Mouse (Mus musculus) natural killer cell, adult 2 months (primary cell): ENCODE data around the gene Sms.

Source experiments
- DNase-seq, 2 experiments: peaks; one replicate each; pipeline ENCODE4 v3.0.0; 2022; ENCODE audit warnings: low spot score in 2 of 2

Sms gene

DNA sequence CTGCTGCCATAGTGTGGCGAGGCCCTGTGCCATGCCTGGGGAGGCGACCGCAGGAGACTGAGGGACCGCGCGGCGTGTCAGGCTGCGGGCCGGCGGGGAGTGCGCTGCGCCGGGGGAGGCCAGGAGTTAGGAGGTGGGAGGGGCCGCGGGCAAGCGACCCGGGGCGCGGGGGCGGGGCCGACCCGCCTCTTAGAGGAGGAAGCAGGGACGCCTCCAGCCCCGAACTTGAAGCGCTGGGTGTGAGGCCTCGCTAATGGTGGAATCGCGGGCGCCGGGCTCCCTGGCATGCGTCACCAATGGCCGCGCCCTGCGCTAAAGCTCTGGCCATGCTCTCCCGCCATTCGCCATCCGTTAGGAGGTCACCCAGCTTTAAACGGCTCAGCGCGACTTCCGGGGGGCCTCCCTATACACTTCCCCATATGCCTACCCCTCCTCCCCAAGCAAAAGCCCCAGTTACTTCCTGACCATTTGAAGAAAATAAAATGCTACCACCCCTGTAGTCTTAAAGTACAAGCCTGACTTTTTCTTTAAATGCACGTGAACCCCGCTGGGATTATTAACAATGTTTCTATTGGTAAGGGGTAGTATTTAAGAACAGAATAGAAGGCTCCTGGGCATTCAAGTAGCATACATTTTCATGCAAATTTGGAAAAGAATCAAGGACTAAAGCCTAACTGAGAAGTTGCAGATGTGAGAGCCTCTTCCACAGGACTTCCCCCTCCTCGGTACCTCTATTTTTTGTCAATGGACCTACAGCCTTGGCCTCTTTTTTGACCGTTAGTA, at the start of gene Sms:
Gene Sms, minus strand, starts transcription at position 344 of the 783 bp plus-strand sequence.
- peak; percentile 59 to 60 for DNase-seq

DNA sequence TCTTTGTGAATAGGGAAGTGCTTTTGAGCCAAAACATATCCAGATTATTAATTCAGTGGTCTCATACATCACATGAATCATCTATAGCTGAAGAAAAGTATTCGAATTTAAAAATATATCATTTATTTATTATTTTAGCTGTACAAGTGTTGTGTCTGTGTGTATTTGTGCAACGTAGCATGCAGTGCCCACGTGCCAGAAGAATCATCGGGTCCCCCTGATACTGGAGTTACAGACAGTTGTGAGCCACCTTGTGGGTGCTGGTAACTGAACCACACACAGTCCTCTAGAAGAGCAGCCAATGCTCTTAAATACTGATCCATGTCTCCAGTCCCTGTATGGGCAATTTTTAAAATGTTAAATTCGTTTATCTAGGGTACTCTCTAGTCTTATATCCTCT, 14.3 kb upstream of the Sms start:
- DNase-seq = no peak

DNA sequence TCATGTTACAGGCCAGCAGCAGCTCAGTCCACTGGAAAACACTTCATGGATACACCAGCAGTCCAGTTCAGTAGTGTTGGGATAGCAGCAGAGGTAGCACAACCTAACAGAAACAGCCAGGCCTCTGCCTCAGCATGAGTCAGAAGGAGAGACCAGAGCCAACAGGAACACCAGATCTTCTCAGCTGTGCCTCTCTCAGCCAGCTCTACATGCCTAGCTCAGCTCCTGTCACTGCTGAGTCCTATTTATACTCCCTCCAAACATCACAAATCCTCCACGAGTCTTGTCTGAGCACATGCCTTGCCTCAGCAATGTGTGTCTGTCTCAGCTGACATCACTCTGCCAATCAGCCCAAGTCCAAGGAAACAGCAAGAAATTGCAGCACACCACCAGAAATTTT, 12.4 kb upstream of the Sms start:
- no peak for DNase-seq

DNA sequence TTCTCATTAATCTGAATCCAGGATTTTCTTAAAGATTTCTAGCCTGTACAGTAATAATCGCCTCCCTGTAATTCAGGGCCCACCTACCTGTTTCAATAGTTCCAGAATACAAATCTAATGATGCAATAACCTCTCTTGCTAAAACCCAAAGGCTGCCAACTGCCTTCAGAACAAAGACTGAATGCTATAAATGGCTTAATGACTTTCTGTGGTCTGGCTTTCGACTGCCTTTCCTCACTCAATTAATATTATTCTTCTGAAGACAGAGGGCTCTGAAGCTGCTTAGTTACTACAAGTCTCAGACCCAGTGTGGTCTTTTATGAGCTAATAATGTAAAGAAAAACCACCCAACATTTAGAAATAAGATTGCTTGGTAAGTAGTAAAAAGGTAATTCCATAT, 9.8 kb upstream of the Sms start:
- DNase-seq = no peak

DNA sequence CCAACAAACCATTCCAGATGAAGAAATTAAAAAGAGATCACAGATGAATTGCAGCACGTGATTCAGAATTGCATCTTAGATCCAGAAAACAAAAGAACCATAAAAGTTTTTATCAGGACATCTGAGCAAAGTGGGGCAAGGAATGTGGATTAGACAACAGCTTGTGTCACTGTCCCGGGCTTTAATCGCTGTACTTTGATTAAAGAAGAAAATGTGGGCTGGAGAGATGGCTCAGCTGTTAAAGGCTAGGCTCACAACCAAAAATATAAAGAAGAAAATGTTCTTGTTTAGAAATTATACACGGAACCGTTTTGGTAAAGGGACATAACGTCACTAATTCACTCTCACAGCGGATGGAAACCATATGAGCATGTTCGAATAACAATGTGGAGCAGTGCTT, 7.9 kb upstream of the Sms start:
- no peak for DNase-seq

DNA sequence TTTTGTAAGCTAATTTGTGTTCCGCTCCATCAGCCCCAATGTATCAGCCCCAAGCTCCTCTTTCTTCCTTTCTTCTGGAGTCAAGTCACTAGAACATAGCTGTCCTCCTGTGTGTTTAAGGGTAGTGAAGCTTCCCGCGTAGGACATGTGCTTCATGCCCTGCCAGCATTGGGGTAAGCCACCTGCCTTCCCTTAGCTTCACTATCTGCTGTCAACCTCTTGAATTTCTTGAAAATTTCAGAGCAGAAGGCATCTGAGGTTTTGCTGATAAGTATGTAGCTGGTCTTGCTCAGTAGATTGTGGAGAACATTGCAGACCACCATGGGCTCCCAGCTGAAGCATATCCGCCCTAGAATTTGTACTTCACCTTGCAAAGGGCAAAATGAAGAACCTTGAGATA, 1.1 kb upstream of the Sms start:
- DNase-seq = no peak

DNA sequence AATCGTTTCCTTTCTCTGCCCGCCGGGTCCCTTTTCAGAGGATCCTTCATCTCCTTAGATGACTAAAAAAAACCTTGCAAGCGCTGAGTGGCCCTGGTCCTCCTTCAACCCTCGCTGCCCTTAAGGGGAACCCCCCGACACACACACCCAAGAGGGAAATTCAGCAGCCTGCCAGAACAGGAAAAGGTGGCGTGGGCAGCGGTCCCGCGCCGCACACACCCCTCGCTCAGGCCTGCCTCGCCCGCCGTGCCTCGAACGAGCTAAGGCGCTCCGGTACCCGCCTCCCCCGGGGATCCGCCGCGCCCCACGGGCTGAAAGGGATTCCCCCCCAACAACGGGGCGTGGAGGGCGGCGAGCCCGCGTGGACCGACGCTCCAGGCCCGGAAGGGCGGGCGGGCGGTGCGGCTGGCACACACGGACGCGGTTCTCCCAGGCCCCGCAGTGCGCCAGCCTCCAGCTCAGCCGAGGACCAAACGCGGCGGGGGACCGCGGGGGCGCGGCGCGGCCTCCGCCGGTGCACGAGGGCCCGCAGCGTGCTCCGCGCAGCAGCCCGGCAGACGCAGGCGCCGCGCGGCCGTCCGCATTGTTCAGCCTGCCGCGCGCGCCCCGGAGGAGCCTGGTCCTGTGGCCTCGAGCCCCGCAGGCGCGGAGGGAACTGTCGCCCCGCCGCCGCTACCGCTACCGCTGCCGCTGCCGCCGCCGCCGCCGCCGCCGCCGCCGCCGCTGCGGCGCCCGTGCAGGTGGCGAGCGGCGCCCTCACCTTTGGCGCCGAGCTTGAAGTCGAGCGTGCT, 747 bp downstream of the Sms start:
- peak; percentile 57 to 62 for DNase-seq

DNA sequence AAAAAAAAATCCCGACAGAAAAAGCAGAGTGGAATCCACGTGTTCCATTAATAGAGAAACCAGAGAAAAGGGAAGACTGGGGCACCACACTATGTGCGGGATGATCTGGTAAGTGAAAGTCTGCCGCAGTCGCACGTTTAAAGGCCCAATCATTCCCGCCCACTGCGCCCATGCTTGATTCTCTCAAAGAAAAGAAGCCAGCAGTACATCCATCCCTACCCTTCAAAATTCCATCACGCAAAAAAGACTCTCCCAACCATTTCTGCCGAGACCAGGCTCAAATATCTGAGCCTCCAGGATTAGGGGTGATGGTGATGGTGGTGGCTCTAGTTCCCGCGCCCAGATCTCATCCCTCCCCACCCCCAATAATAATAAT, 1.3 kb downstream of the Sms start:
- no peak for DNase-seq

DNA sequence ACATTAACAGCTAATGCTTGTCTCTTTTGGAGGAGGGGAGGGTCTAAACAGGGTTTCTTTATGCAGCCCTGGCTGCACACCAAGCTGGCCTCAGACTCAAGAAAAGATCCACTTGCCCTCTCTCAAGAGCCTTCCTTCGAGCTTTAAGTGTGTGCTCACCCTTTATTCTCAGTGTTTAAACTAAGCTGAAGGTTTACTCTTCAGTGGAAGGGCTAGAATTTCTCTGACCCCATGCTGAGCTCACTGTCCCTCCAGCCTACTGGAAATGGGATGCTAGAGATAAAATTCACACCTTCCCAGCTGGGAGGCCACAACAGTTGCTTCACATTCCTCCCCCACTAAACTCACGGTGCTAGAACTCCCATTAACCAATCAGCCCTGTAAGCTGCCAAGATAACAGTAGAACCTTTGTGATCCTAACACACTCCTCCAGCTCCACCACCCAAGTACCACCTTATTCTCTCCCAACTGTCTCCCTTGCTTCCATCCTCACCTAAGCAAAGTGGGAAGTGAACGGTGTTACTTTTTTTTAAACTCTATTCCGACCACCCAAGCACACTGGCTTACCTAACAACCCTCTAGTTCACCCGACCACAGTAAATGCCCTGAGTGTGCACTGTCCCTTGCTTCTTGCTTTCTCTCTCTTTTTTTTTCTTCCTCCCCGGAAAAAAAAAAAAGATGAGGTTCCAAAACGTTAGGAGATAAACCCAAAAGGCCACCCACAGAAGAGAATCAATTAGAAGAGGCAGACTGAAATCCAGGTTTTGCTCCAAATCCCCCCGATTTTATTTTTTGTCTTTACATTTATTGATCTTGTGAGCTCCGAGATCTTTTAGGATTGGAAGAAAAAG, 2.0 kb downstream of the Sms start:
- no peak for DNase-seq

DNA sequence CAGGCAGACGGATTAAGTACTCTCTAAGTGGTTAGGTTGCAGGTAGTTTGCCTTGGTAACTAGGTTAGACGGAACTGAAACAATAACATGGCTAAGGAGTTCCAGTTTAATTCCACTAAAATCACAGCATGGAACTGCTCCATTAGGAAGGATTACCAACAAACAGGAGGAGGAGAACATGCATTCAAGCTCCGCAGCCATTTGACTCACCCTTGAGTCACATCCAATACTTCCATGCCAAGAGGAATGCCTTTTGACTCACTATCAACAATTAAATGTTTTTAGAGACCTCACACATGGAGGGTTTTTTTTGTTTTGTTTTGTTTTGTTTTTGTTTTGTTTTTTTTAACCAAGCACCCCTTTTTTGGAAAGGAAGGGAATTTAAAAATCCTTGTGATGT, 3.3 kb downstream of the Sms start:
- no peak for DNase-seq

DNA sequence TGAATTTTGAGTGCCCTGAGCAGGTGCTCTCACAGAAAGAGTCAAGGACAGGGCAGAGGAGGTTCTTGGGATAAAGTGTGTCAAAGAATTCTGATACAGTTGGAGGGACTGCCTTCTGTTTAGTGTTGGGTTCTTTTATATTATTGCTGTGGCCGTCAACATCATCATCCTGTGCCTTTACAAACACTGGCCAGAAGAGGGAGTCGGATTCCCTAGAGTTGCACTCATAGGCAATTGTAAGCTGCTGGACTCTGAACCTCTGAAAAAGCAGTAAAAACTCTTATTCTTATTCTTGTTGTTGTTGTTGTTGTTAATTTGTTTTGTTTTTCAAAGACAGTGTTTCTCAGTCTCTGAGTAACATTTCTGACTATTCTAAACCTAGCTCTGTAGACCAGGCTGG, 5.3 kb downstream of the Sms start:
- peak in 1 of 2 experiments; percentile 21 for DNase-seq

DNA sequence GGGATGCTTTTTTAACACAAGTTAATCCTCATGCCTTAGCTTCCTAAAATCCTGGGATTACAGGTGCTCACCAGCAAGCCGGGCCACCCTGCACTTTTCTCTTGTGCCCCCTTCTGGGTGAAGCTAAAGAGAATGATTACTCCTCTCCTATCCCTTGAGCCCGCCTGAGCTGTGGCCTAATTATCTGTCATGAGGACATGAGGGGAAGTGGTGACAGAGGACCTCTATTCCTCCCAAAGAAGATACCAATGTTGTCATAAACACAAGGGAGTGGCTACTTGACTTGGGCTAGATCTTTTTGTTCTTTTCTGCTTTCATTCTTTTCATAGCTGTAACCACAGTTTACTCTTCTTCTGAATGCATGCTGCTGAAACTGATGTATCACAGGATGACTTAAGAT, 9.2 kb downstream of the Sms start:
- DNase-seq = no peak

DNA sequence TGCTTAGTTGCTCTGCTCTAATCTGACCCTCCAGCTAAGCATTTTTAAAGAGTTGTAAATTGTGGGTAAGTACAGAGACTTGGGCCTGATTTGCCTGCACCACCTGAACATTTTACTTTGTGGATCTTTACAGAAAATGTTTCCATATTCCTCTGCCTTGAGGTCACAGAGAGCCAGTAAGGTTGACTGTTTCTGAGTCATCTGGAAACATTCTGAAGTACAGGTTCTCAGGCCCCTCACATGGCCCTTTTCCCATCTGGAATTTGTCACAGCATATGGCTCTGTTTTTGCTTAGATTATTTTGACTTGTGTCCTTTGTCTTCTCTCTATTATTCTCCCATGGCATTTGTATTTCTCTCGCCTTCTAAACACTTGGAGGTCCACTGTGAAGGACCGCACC, 10.2 kb downstream of the Sms start:
- no peak for DNase-seq

DNA sequence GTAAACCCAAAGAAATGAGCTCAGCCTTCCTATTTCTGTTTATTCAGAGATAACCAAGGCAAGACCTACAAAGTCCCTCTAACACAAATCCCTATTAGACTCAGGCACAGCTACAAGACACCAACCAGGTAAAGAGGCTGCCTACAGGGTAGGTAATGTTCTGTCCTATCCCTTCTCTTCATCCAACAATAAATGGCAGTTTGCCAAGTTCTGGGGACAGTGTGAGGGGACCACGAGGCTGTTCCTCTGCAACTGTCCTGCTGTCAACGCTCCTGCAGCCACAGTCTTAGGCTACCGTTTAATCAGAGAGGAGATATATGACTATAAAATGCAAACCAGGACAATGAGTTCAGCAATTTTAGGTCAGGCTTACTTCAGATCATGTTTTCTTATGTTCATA, 14.8 kb downstream of the Sms start:
- DNase-seq = no peak

DNA sequence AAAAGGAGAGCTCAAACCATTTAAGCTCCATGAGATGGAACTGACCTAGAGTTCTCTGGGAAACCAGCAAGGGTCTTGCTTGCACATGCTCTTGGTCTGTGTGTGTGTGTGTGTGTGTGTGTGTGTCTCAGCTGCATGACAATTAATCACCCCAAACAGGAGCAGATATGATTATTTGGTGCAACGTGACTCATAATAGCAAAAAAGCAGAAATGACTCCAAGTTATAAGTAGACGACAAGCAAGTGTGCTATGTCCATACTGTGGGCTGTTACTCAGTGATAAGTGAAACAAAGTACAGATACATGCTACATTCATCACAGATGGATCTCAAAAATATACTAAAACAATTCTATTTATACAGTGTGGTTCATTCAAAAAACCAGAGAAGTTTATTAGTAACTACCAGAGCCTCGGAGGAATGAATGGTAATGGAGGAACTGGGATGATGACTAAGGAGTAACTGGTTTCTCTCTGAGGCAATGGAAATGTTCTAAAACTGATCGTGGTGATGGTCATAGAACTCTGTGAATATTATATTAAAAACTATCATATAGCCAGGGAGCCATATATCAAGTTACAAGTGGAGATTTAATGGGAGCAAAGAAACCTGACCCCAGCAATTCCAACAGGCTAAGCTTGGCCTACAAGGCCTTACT, 15.8 kb downstream of the Sms start:
- DNase-seq = no peak

DNA sequence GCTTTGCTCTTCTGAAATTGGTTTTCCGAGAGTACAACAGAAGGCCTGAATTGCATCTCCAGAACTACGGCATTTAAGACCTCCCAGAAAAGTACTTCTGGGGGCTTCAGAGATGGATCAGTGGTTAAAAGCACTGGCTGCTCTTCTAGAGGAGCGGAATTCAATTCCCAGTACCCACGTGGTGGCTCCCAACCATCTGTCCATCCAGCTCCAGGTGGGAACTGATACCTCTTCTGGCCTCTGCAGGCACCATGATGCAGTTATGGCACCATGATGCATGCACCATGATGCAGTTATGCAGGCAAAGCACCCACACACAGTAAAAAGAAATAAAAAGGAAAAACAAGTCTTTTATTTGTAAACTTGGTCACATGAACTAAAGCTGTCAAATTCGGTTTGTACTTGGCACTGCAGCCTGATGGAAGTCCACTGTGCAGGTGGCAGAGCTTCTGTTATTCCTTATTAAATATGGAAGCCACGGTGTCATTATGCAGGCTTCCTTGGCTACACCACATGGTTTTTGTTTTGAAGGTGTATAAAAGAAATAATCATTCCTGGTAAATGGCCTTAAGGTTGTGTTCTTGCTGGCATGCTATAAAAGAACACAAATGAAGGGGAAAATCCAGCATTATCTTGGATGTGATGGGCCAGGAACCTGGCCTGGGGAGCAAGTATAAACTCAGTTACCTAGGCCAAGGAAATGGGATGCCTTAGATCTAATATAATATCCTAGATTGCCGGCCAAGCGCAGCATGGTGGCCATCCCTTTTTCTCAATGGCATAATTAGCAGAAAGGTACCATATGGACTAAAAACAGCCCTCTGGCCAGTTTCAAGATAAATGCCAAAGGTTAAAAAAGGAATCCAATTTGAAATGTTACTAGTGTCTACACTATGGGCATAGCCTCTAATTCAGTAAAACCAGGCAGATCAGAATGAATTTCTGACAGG, 20.1 kb downstream of the Sms start:
- DNase-seq = no peak

DNA sequence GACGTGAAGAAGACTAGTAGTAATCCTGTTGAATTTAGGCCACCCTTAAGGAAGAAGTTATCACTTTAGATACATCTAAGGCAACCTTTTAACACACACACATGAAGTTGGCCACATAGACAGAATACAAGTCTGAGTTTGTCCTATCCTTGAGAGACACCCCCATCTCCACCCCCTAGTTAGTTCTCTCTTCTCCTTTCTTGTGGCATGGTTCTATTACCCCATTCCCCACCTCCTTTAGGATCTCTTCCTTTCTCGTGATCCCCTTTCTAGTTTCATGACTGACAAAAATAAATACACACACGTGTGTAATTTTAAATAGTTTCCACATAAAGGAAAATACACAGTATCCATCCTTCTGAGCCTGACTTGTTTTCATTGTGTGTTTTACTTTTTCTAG, 23.3 kb downstream of the Sms start:
- no peak for DNase-seq

DNA sequence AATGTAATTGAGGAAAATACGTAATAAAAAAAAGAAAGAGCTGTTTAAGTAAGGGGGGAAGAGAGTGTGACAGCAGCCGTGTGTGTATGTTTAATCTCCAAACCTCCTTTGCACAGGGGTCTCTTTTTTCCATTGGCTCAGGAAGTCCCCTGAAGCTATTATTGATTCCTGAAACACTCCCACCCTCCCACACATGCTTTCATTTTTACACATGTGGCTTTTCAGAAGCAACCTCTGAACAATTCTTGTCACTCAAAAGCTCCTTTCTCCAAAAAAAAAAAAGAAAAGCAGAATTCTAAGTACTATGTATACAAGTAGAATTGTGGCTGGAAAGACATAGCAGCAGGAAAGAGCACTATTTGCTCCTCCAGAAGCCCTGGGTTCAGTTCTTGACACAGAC, 24.0 kb downstream of the Sms start:
- no peak for DNase-seq

DNA sequence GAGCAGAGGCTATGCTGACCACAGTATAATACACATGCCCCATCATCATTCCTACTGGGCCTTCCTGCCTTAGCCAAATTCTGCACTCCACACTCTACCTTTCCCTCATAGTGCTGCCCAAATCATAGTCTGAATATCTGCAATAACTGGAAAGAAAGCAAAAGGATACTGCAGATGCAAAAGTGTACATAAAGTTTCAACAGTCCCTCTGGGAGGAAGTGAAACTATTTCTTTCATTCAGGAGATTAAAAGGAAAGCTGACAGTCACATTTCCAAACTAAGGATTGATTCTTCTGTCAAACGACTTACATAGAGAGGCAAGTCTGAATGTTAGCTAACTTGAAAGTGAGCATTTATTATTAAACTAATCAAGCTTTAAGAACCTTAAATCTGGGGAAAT, 26.1 kb downstream of the Sms start:
- no peak for DNase-seq

DNA sequence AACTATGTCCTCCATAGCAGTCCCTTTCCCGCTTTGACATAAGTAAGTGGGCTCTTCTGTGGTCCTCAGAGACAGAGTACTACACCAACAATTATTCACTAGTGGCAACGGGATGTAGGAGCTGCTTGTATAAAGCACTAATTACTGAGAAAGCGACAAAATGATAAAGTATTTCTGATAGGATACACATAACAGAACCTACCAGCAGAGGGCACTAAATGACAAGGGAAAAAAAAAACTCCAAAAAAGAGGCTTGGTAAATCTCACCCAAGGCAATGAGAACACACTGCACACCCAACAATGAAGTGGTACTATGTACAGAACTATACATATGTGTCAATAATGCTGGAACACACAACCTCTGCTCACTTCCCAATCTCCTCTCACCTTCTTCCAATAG, 29.4 kb downstream of the Sms start:
- no peak for DNase-seq

DNA sequence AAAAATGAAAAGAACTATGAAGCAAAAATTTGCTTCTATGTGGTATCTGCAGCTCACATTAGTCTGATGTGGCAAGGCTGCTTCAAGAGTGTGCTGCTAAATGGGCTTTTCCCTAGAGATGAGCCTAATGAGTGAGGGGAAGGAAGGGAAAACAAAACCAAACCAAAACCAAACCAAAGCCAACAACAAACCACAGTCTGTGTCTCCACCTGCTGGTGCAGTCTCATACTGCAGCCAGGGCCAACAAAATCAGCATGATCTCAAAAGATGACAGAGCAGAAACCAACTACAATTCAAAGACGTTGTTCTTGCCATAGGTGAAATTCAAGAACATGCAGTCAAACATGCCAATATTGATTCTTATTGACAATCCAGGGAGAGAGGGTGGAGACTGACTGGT, 37.7 kb downstream of the Sms start:
- peak; percentile 26 to 41 for DNase-seq
